Mouse (Mus musculus): ENCODE measurements around the gene Qprt.

Qprt gene

GRCm38 (mm10) chr7:127134821-127135447 is 12.9 kb upstream of the Qprt start:
- no peak for ATAC-seq (ENCODE audit: insufficient number of reproducible peaks, low FRiP score, low TSS enrichment)

DNA sequence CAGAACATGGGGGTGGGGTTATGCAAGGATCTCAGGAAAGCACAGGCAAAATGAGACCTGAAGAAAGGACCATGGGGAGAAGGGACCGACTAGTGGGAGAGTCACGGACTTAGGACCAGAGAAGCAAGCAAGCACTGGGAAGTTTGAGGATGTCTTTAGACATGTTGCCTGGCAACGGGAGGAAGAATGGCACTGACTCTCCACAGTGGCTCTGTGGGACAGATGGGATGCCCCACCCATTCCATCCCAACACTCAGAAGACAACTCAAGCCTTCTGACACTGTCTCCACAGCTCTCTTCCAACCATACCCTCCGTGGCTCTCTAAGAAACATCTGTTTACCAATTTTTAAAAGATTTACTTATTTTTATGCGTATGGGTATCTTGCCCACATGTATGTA is 11.1 kb upstream of the Qprt start:
- ATAC-seq (ENCODE audit: insufficient number of reproducible peaks, low FRiP score, low TSS enrichment) = no peak

- peak; percentile 31; the same call in 1 of the 2 replicates for ATAC-seq (ENCODE audit: insufficient number of reproducible peaks, low FRiP score, low TSS enrichment)
Observed at GRCm38 (mm10) chr7:127129638-127130037, 7.6 kb upstream of the Qprt start.

- no peak for ATAC-seq (ENCODE audit: insufficient number of reproducible peaks, low FRiP score, low TSS enrichment)
Observed at GRCm38 (mm10) chr7:127121061-127121910, 740 bp downstream of the Qprt start.

GRCm38 (mm10) chr7:127118671-127119445 is 3.2 kb downstream of the Qprt start:
- no peak for ATAC-seq (ENCODE audit: insufficient number of reproducible peaks, low FRiP score, low TSS enrichment)

- no peak for ATAC-seq (ENCODE audit: insufficient number of reproducible peaks, low FRiP score, low TSS enrichment)
Observed at GRCm38 (mm10) chr7:127117948-127118347, 4.1 kb downstream of the Qprt start.

DNA sequence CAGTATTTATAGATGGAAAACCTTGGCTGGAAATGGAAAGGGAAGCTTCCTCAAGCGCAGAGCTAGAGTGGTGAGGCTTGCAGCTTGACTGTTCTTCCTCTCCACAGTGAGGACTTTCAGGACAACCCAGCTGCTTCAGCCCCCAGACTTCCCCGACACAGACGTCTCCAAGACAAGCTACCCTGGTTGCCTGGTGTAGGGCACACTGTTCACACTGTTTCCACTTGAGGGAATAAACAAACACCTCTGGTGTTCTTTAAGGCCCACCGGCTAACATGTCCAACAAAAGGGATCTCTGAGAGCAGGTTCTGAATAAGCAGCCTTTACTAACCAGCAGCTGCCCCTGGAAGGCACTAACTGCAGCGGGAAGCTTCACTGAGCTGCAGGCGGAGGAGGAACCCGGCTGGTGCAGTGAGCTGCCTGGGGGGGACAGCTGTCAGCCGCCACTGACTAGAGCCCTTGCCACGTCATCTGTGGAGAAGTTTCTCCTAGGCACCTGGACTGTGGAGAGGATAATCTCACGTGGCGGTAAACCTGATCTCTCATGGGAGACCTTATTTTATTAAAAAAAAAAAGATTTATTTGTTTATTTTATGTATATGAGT is 5.6 kb downstream of the Qprt start:
- ATAC-seq (ENCODE audit: insufficient number of reproducible peaks, low FRiP score, low TSS enrichment) = no peak

- ATAC-seq (ENCODE audit: insufficient number of reproducible peaks, low FRiP score, low TSS enrichment) = no peak
Observed at GRCm38 (mm10) chr7:127114920-127115319, 7.1 kb downstream of the Qprt start.

GRCm38 (mm10) chr7:127113614-127114259 is 8.3 kb downstream of the Qprt start:
- no peak for ATAC-seq (ENCODE audit: insufficient number of reproducible peaks, low FRiP score, low TSS enrichment)

GRCm38 (mm10) chr7:127112921-127113597 is 9.0 kb downstream of the Qprt start:
- no peak for ATAC-seq (ENCODE audit: insufficient number of reproducible peaks, low FRiP score, low TSS enrichment)

DNA sequence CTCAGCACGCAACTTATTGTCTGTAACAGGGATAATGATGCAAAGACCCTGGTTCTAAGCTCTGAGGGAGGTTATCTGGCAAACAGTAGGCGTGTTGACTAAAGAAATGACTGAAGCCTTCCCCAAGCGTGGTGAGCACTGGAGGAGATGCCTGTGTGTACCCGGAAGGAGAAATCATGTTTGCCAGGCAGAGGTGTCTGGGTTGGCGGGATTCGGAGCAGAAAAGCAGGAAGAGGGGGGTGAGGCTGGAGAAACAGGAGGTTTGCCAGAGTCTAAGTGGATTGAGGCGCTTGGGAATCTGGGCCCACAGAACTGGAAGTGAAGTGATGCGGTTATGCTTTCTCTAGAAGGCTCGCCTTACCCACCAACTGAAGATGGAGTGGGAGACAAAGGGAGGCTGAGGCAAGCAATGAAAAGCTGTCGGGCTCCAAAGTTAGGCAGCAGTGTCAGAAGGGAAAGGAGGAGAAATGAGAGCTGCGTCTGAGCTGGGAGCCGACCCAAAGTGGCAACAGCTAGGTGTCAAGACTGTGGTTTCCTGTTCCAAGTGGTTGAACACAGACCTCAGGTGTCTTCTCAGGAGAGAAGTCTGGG is 9.7 kb downstream of the Qprt start:
- ATAC-seq (ENCODE audit: insufficient number of reproducible peaks, low FRiP score, low TSS enrichment) = no peak

GRCm38 (mm10) chr7:127111461-127111860 is 10.6 kb downstream of the Qprt start:
- ATAC-seq (ENCODE audit: insufficient number of reproducible peaks, low FRiP score, low TSS enrichment) = no peak

- ATAC-seq (ENCODE audit: insufficient number of reproducible peaks, low FRiP score, low TSS enrichment) = peak; percentile 67; the same call in 1 of the 2 replicates
Observed at GRCm38 (mm10) chr7:127110239-127111007, 11.6 kb downstream of the Qprt start.

GRCm38 (mm10) chr7:127105551-127105950 is 16.5 kb downstream of the Qprt start:
- no peak for ATAC-seq (ENCODE audit: insufficient number of reproducible peaks, low FRiP score, low TSS enrichment)

GRCm38 (mm10) chr7:127104560-127105332 is 17.3 kb downstream of the Qprt start:
- peak; percentile 84; the same call in 1 of the 2 replicates for ATAC-seq (ENCODE audit: insufficient number of reproducible peaks, low FRiP score, low TSS enrichment)

DNA sequence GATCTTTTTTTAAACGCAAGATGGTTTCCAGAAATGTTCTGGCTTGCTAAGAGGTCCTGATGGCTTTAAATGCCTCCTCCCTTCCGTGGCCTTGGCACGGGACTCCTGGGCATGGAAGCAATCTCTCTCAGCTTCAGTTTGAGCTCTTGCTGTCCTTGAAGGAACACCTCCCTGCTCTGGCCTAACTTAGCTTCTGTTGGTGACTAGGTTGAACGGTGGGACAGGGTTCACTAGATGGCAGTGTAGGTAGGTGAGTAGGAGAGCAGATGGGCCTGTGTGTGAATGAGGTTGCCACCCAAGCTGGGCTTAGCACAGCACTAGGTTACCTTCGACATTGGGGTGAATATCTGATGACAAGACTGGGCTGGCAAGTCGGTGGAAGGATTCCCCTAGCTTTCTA is 18.1 kb downstream of the Qprt start:
- no peak for ATAC-seq (ENCODE audit: insufficient number of reproducible peaks, low FRiP score, low TSS enrichment)

GRCm38 (mm10) chr7:127102148-127102547 is 19.9 kb downstream of the Qprt start:
- no peak for ATAC-seq (ENCODE audit: insufficient number of reproducible peaks, low FRiP score, low TSS enrichment)
